Mouse (Mus musculus) embryonic facial prominence, embryonic 15.5 days (tissue): Measurements from ENCODE around the gene Prkcz. TPM values are rescaled to one million over a fixed set of nuclear protein-coding genes. Genes with fewer than 3 reads are reported as not detected.
A peak's percentile ranks its signal among the peaks of the same experiment; 100 is the strongest.
"Not testable (repeated sequence)": the region's sequence is repeated elsewhere in the genome, so short reads cannot be mapped to it uniquely, and the experiment has no call there.

Experiments used
- ATAC-seq: fragments of 200-750 bp; cut with Nextera tagmentation; 2 replicates; pipeline ENCODE4 v1.8.0; 2017; ENCODE audit warnings: low read depth, moderate TSS enrichment; ENCODE audit not compliant: insufficient number of reproducible peaks, low FRiP score, low TSS enrichment
- H3K27ac ChIP-seq: fragments of 300-500 bp; sonication (generic); replicated peaks from 2 replicates; pipeline ENCODE4 v1.5.1; 2015; ENCODE audit warnings: mild to moderate bottlenecking, inconsistent platforms
- H3K27me3 ChIP-seq: fragments of 300-500 bp; sonication (generic); 2 replicates; pipeline ENCODE4 v1.6.1; 2015; ENCODE audit warnings: inconsistent platforms
- H3K36me3 ChIP-seq: fragments of 300-500 bp; sonication (generic); 2 replicates; pipeline ENCODE4 v1.6.1; 2015; ENCODE audit warnings: mild to moderate bottlenecking, inconsistent platforms
- H3K4me1 ChIP-seq: fragments of 300-500 bp; sonication (generic); 2 replicates; pipeline ENCODE4 v1.6.1; 2015; ENCODE audit warnings: inconsistent platforms
- H3K4me2 ChIP-seq: fragments of 300-500 bp; sonication (generic); replicated peaks from 2 replicates; pipeline ENCODE4 v1.6.1; 2015; ENCODE audit warnings: mild to moderate bottlenecking, inconsistent platforms
- H3K4me3 ChIP-seq: fragments of 300-500 bp; sonication (generic); replicated peaks from 2 replicates; pipeline ENCODE4 v1.5.1; 2015; ENCODE audit warnings: mild to moderate bottlenecking, inconsistent platforms
- H3K9ac ChIP-seq: fragments of 300-500 bp; sonication (generic); 2 replicates; pipeline ENCODE4 v1.6.1; 2015; ENCODE audit warnings: inconsistent platforms
- H3K9me3 ChIP-seq: fragments of 300-500 bp; sonication (generic); replicated peaks from 2 replicates; pipeline ENCODE4 v1.6.1; 2016; ENCODE audit warnings: inconsistent platforms
- WGBS: fragments of 180-500 bp; shearing (Covaris S2); methylation state at CpG from one replicate; pipeline ENCODE4 v1.1.7; 2015; 5-methylcytosine and 5-hydroxymethylcytosine counted together
- polyA plus RNA-seq: library from polyadenylated mRNA; unstranded; fragments of >200 nt; fragmentation: Nextera tagmentation; extraction: Ambion mirVana; gene quantifications from 2 replicates; pipeline ENCODE4 v1.2.1, GENCODE M21; 2015

Prkcz gene
- polyA plus RNA-seq, 1 experiment from 2014 or later, result 12.4 TPM

GRCm38 (mm10) chr4:155250361-155251117 is 110.6 kb downstream of the Prkcz start:
- Histone ChIP-seq H3K4me2 (peak overlapping the region; percentile 89), H3K4me3 (peak overlapping the region; percentile 55), H3K27me3 (no peaks in the 10 kb centered on the region), H3K9me3 (no peaks in the 10 kb centered on the region), H3K4me1 (peaks cover 50% of the 10 kb centered on the region), H3K9ac (peak overlapping the region; percentile 50), H3K36me3 (peaks cover 10% of the 10 kb centered on the region), H3K27ac (peak overlapping the region; percentile 98)
- no peak; the same call in 1 of the 2 replicates for ATAC-seq
- WGBS, result 12% methylated on average over 23 of the region's 23 CpGs

- H3K9ac ChIP-seq, result peak within 1 kb of the TSS; percentile 50
- peak; percentile 93 for ATAC-seq
- 0% methylated on average over 51 of the region's 58 CpGs for WGBS
- peak within 1 kb of the TSS; percentile 89 for H3K4me2 ChIP-seq
- peaks cover 10% of the 10 kb centered on the region for H3K36me3 ChIP-seq
- no peaks in the 10 kb centered on the region for H3K27me3 ChIP-seq
- peaks cover 52% of the 10 kb centered on the region for H3K4me1 ChIP-seq
- H3K9me3 ChIP-seq, result no peaks in the 10 kb centered on the region
- H3K27ac ChIP-seq, result peak within 1 kb of the TSS; percentile 98
- H3K4me3 ChIP-seq, result peak within 1 kb of the TSS; percentile 55
Measured at GRCm38 (mm10) chr4:155249648-155250351, 111.4 kb downstream of the Prkcz start, which contains the start of gene Faap20. Faap20 (plus strand) TSS chr4:155249802.

DNA sequence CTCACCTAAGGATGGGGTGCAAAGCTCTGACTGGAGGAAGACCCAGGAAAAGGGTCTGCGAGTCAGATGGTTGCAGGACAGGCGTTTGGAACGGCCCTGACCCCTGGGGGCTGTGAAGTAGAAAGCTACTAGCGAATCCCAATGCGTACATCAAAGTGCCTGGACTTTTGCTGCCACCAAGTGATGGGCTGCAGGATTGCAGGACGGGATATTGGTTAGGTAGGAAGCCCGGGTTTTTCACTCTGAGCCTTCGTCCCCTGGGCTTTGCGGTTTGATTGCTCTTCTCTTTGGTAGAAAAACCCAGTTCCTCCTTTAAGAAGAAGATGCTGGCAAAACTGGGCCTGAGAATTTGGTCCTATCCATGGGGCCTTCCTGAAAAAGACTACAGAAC is 111.9 kb downstream of the Prkcz start:
- Histone ChIP-seq H3K27me3 (no peaks in the 10 kb centered on the region), H3K4me1 (peaks cover 52% of the 10 kb centered on the region), H3K9ac (peak overlapping the region; percentile 50), H3K36me3 (peaks cover 9% of the 10 kb centered on the region), H3K4me3 (peak overlapping the region; percentile 55), H3K4me2 (peak overlapping the region; percentile 89), H3K9me3 (no peaks in the 10 kb centered on the region), H3K27ac (peak overlapping the region; percentile 98)
- peak; percentile 66 for ATAC-seq
- WGBS, result 0% methylated on average over 9 of the region's 9 CpGs

GRCm38 (mm10) chr4:155248054-155248453 is 113.1 kb downstream of the Prkcz start:
- not testable (repeated sequence) for ATAC-seq, H3K9me3 ChIP-seq, H3K9ac ChIP-seq, H3K27me3 ChIP-seq, H3K36me3 ChIP-seq, H3K27ac ChIP-seq, H3K4me3 ChIP-seq, H3K4me2 ChIP-seq
- WGBS, result 91% methylated on average over 3 of the region's 3 CpGs
- peaks cover 51% of the 10 kb centered on the region for H3K4me1 ChIP-seq

DNA sequence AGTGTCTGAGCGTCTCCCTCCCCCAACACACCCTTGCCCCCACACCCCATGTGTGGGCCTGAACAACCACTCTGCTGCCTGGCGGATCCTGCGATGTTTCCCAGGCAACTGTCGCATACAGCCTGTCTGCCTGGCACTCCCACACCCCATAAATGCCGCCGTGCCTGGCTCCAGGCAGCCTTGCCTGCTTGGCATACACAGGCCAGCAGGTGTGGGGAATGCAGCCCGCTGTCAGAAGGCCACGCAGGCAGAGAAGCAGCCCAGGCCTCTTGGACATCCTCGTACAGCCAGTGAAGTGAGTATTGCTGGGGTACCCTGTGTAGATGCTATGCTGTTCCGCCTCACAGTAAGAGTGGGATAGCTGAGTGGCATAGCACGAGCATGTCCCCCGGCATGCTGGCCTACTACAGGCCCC is 114.5 kb downstream of the Prkcz start:
- Histone ChIP-seq H3K4me3 (no peak overlapping the region), H3K4me1 (peaks cover 37% of the 10 kb centered on the region), H3K36me3 (no peaks in the 10 kb centered on the region), H3K9me3 (no peaks in the 10 kb centered on the region), H3K27me3 (no peaks in the 10 kb centered on the region), H3K9ac (no peak overlapping the region), H3K4me2 (no peak overlapping the region), H3K27ac (no peak overlapping the region)
- WGBS, result 68% methylated on average over 12 of the region's 12 CpGs
- no peak for ATAC-seq

- no peak for ATAC-seq
- H3K4me2 ChIP-seq, result no peak overlapping the region
- H3K9ac ChIP-seq, result no peak overlapping the region
- H3K27ac ChIP-seq, result no peak overlapping the region
- no peaks in the 10 kb centered on the region for H3K27me3 ChIP-seq
- 52% methylated on average over 6 of the region's 6 CpGs for WGBS
- H3K36me3 ChIP-seq, result no peaks in the 10 kb centered on the region
- H3K4me1 ChIP-seq, result peaks cover 29% of the 10 kb centered on the region
- H3K9me3 ChIP-seq, result no peaks in the 10 kb centered on the region
- H3K4me3 ChIP-seq, result no peak overlapping the region
Measured at GRCm38 (mm10) chr4:155245770-155246492, 115.2 kb downstream of the Prkcz start.

DNA sequence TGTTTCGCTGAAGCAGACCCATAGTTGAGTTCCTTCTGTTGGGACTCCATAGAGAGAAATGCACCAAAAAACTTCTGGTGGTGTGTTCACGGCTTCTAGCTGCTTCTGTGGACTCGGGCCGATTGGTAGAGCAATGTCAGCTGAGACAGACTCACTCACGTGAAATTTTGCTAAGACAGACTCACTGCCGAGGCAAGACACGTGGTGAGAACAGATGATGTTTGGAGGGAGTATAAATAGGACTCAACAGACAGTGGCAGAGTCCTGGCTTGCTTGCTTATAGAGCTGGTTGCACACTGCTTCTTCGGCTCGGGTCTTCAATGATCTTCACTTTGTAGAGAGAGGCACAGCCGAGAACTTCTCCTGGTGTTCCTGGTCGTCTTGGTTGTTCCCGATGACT is 117.9 kb downstream of the Prkcz start:
- H3K9ac ChIP-seq, result no peak overlapping the region
- H3K4me1 ChIP-seq, result peaks cover 21% of the 10 kb centered on the region
- H3K4me2 ChIP-seq, result no peak overlapping the region
- no peaks in the 10 kb centered on the region for H3K36me3 ChIP-seq
- WGBS, result 83% methylated on average over 12 of the region's 12 CpGs
- H3K9me3 ChIP-seq, result no peaks in the 10 kb centered on the region
- H3K4me3 ChIP-seq, result no peak overlapping the region
- ATAC-seq, result no peak
- no peak overlapping the region for H3K27ac ChIP-seq
- no peaks in the 10 kb centered on the region for H3K27me3 ChIP-seq

- no peaks in the 10 kb centered on the region for H3K36me3 ChIP-seq
- WGBS, result 93% methylated on average over 5 of the region's 5 CpGs
- no peak overlapping the region for H3K4me2 ChIP-seq
- H3K9me3 ChIP-seq, result no peaks in the 10 kb centered on the region
- no peak overlapping the region for H3K4me3 ChIP-seq
- H3K27ac ChIP-seq, result no peak overlapping the region
- no peak overlapping the region for H3K9ac ChIP-seq
- no peaks in the 10 kb centered on the region for H3K27me3 ChIP-seq
- peaks cover 30% of the 10 kb centered on the region for H3K4me1 ChIP-seq
- ATAC-seq, result no peak
Measured at GRCm38 (mm10) chr4:155242292-155242691, 118.9 kb downstream of the Prkcz start.

DNA sequence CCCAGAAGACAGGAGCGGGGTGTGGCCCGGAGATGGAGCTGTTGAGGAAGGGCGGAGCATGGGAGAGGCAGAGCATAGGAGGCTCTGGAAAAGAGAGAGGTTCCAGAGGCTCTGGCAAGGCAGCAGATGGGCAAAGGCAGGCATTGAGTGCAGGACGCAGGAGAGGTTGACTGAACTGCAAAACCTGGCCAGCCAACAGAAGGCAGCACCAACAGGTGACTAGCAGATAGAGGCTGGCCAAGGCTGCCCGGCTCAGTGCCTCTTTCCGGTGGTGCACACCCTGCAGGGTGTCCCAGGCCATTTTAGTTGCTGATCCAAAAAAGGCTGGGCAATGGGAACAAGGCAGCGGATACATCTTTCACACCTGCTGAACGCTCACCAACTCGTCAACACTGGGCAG is 119.4 kb downstream of the Prkcz start:
- no peaks in the 10 kb centered on the region for H3K27me3 ChIP-seq
- no peaks in the 10 kb centered on the region for H3K9me3 ChIP-seq
- no peak overlapping the region for H3K9ac ChIP-seq
- no peak for ATAC-seq
- no peak overlapping the region for H3K4me2 ChIP-seq
- H3K36me3 ChIP-seq, result no peaks in the 10 kb centered on the region
- H3K4me1 ChIP-seq, result peaks cover 33% of the 10 kb centered on the region
- 76% methylated on average over 9 of the region's 9 CpGs for WGBS
- H3K27ac ChIP-seq, result no peak overlapping the region
- H3K4me3 ChIP-seq, result no peak overlapping the region

DNA sequence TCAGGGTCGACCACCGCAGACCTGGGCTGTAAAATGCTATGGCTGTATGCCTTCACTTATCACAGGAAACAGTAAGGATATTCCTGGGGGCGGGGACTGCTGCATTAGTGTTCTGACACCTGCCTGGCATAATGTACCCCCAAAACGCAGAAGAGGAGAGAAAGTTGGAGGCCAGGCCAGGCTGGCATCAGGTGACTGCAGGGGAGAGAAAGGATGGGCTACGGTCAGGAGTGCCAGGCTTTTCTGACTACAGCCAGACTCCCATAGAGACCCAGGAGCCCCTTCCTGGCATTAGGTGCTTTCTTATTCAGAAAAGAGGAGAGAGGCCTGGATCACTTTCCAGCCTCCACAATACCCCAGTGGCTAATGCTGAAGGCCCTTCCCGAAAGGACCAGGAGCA is 121.7 kb downstream of the Prkcz start:
- no peak for ATAC-seq
- Histone ChIP-seq H3K4me1 (peaks cover 41% of the 10 kb centered on the region), H3K9me3 (no peaks in the 10 kb centered on the region), H3K9ac (no peak overlapping the region), H3K4me2 (no peak overlapping the region), H3K36me3 (no peaks in the 10 kb centered on the region), H3K4me3 (no peak overlapping the region), H3K27me3 (no peaks in the 10 kb centered on the region), H3K27ac (no peak overlapping the region)
- WGBS, result 65% methylated on average over 6 of the region's 6 CpGs

- Histone ChIP-seq H3K4me2 (no peak overlapping the region; the same call in 1 of the 2 replicates), H3K36me3 (no peaks in the 10 kb centered on the region), H3K9ac (no peak overlapping the region), H3K27ac (peak overlapping the region; percentile 99), H3K4me1 (peaks cover 53% of the 10 kb centered on the region), H3K9me3 (no peaks in the 10 kb centered on the region), H3K27me3 (no peaks in the 10 kb centered on the region), H3K4me3 (no peak overlapping the region)
- ATAC-seq, result peak; percentile 26; the same call in 1 of the 2 replicates
- WGBS, result 57% methylated on average over 5 of the region's 5 CpGs
Measured at GRCm38 (mm10) chr4:155238276-155238675, 122.9 kb downstream of the Prkcz start.
